In genomic region chr4:87964890-87965289, GRCm38 (mm10) we compare ENCODE assay signal across 5 mouse cellular contexts.
DNase-seq lines count a peak whose midpoint lies in the region; ATAC-seq and TF ChIP-seq lines count a peak whose summit lies in the region.
"Not testable (repeated sequence)": the region's sequence is repeated elsewhere in the genome, so short reads cannot be mapped to it uniquely, and the experiment has no call there.

No protein-coding gene starts in this region.

- not testable (repeated sequence) for H3K4me2 ChIP-seq in liver, embryonic 12.5 days; liver, embryonic 14.5 days (ENCODE audit: low read depth)

- H3K36me3 ChIP-seq in MEL (ENCODE audit: control insufficient read depth in 1 of 2, insufficient read depth in 2 of 2, low read length in 2 of 2): peaks cover 0 to 18% of the 10 kb centered on the region in 2 experiments; a peak in 2 of 4 replicates
- H3K36me3 ChIP-seq in liver, embryonic 12.5 days; liver, embryonic 14.5 days (replicated peaks; ENCODE audit: control insufficient read depth, insufficient read depth, low read depth): not testable (repeated sequence)

- H3K79me2 ChIP-seq in MEL (ENCODE audit: control insufficient read depth, insufficient read depth, low read length, poor library complexity): not testable (repeated sequence)

- H3K9ac ChIP-seq in MEL (ENCODE audit: control insufficient read depth, low read depth, low read length, poor library complexity, severe bottlenecking); liver, embryonic 12.5 days; liver, embryonic 14.5 days (replicated peaks): not testable (repeated sequence)

- TF ChIP-seq POLR2A in MEL (IDR thresholded peaks at IDR 0.05; ENCODE audit: control insufficient read depth in 1 of 2, insufficient read depth in 1 of 2, low read depth in 1 of 2, low read length in 2 of 2, poor library complexity in 1 of 2): not testable (repeated sequence)

- not testable (repeated sequence) for H3K27ac ChIP-seq in MEL (ENCODE audit: control insufficient read depth, low read depth, low read length); liver, embryonic 12.5 days; liver, embryonic 14.5 days

- not testable (repeated sequence) for H3K27me3 ChIP-seq in MEL (ENCODE audit: control insufficient read depth in 1 of 2, insufficient read depth in 2 of 2, low read length in 2 of 2); liver, embryonic 12.5 days (replicated peaks); liver, embryonic 14.5 days (ENCODE audit: control insufficient read depth, insufficient read depth, low read length)

- not testable (repeated sequence) for H3K4me3 ChIP-seq in MEL (ENCODE audit: control insufficient read depth in 1 of 2, insufficient read depth in 1 of 2, low read depth in 2 of 2, low read length in 2 of 2); liver, embryonic 12.5 days; liver, embryonic 14.5 days (ENCODE audit: insufficient read depth in 1 of 2, low read depth in 2 of 2, low read length in 2 of 2)

- H3K4me1 ChIP-seq in MEL (ENCODE audit: control insufficient read depth in 1 of 2, insufficient read depth in 2 of 2, low read length in 2 of 2): peaks cover 7 to 12% of the 10 kb centered on the region in 2 experiments
- not testable (repeated sequence) for H3K4me1 ChIP-seq in liver, embryonic 12.5 days; liver, embryonic 14.5 days (replicated peaks; ENCODE audit: control insufficient read depth in 2 of 2, insufficient read depth in 2 of 2, low read length in 1 of 2)

- peak; percentile 69 to 81 for TF ChIP-seq EP300 in MEL (IDR thresholded peaks at IDR 0.05; ENCODE audit: low read depth in 1 of 2, low read length in 2 of 2)
- peak; percentile 32; the same call in 1 of the 2 replicates for TF ChIP-seq EP300 in liver, embryonic 14.5 days (IDR thresholded peaks at IDR 0.05; ENCODE audit: low read depth)

- TF ChIP-seq RAD21 in MEL (IDR thresholded peaks at IDR 0.05; ENCODE audit: low read depth, low read length): not testable (repeated sequence)

- peak; percentile 55 for DNase-seq in MEL (ENCODE audit: low read depth, low spot score)
- DNase-seq in c-Kit-positive CD71-positive TER-119-negative erythroid progenitor cells, embryonic 14.5 days (ENCODE audit: low read depth): peak; percentile 13
- DNase-seq in liver, embryonic 14.5 days (ENCODE audit: low read depth in 3 of 3, low spot score in 3 of 3): peak in 1 of 3 experiments; percentile 7

- H3K9me3 ChIP-seq in MEL (replicated peaks; ENCODE audit: insufficient read depth, low read length); liver, embryonic 12.5 days (replicated peaks); liver, embryonic 14.5 days (ENCODE audit: control insufficient read depth, low read length): not testable (repeated sequence)

- TF ChIP-seq CTCF in MEL (IDR thresholded peaks at IDR 0.05 in 2 of 3, conservative IDR thresholded peaks at IDR 0.05 in 1 of 3; ENCODE audit: control insufficient read depth in 1 of 3, insufficient read depth in 1 of 3, low read depth in 2 of 3, low read length in 3 of 3, poor library complexity in 1 of 3, severe bottlenecking in 1 of 3); liver, embryonic 14.5 days (IDR thresholded peaks at IDR 0.05; ENCODE audit: low read depth): not testable (repeated sequence)

- WGBS in liver, embryonic 12.5 days (ENCODE audit: insufficient replicate concordance): 21% methylated on average over 1 of the region's 2 CpGs
- 18% methylated on average over 1 of the region's 2 CpGs for WGBS in liver, embryonic 14.5 days (ENCODE audit: insufficient replicate concordance)

- peak; percentile 70 for ATAC-seq in liver, embryonic 12.5 days
- ATAC-seq in liver, embryonic 14.5 days (ENCODE audit: insufficient read depth): peak; percentile 51; the same call in 1 of the 2 replicates
- ATAC-seq in megakaryocyte progenitor cell, adult 5-6 weeks (replicated peaks; ENCODE audit: poor library complexity): peak; percentile 70

TF ChIP-seq in MEL, 35 proteins besides CTCF, POLR2A, EP300 and RAD21:
- peak; percentile 83 for TF ChIP-seq ZNF384 (IDR thresholded peaks at IDR 0.05; ENCODE audit: low read depth, low read length)
- TF ChIP-seq GATA1 (IDR thresholded peaks at IDR 0.05; ENCODE audit: low read depth, low read length): peak; percentile 84
- TF ChIP-seq TAL1 (IDR thresholded peaks at IDR 0.05; ENCODE audit: low read length): peak; percentile 63
- TF ChIP-seq RCOR1 (IDR thresholded peaks at IDR 0.05; ENCODE audit: low read depth, low read length): 0 out of 2 replicates have a peak, but pooled peaks have one; percentile 34
- peak; percentile 88 for TF ChIP-seq MYC (IDR thresholded peaks at IDR 0.05; ENCODE audit: low read depth, low read length)
- TF ChIP-seq MAX (IDR thresholded peaks at IDR 0.05; ENCODE audit: low read length): peak; percentile 68
- peak; percentile 67 for TF ChIP-seq TCF12 (IDR thresholded peaks at IDR 0.05; ENCODE audit: low read depth, low read length)
- peak; percentile 51 for TF ChIP-seq ETS1 (IDR thresholded peaks at IDR 0.05; ENCODE audit: low read depth, low read length)
- TF ChIP-seq MXI1 (IDR thresholded peaks at IDR 0.05; ENCODE audit: low read depth, low read length): peak; percentile 64
